Mouse (Mus musculus): ENCODE measurements around the gene Pet100.

GRCm38 (mm10) chr8:3603439-3603838, 17.9 kb upstream of the Pet100 start:
- no peak for TF ChIP-seq CTCF (IDR thresholded peaks at IDR 0.05; ENCODE audit: low read depth)
- no peak for TF ChIP-seq EP300 (IDR thresholded peaks at IDR 0.05; ENCODE audit: low read depth)

Measured in liver, postnatal 0 days (tissue).